Mouse (Mus musculus): Measurements from ENCODE around the gene Ifitm5. TPM values are rescaled to one million over a fixed set of nuclear protein-coding genes. Genes with fewer than 3 reads are reported as not detected.

The Ifitm5 gene
- polyA plus RNA-seq, 1 experiment from 2014 or later, result 3.0 TPM

GRCm38 (mm10) chr7:140959181-140959901, 9.2 kb upstream of the Ifitm5 start:
- H3K4me1 ChIP-seq, result peaks cover 9% of the 10 kb centered on the region; the same call in 1 of the 2 replicates
- no peaks in the 10 kb centered on the region for H3K9me3 ChIP-seq (replicated peaks)
- ATAC-seq (ENCODE audit: low FRiP score), result no peak
- H3K36me3 ChIP-seq, result no peaks in the 10 kb centered on the region
- no peak overlapping the region for H3K9ac ChIP-seq (replicated peaks)
- 2% methylated on average over 9 of the region's 9 CpGs for WGBS
- no peak overlapping the region for H3K4me3 ChIP-seq (replicated peaks)
- H3K27ac ChIP-seq (replicated peaks), result no peak overlapping the region
- no peak overlapping the region for H3K4me2 ChIP-seq
- no peaks in the 10 kb centered on the region for H3K27me3 ChIP-seq (replicated peaks)

- no peaks in the 10 kb centered on the region for H3K27me3 ChIP-seq (replicated peaks)
- H3K4me2 ChIP-seq, result no peak overlapping the region
- H3K27ac ChIP-seq (replicated peaks), result 0 out of 2 replicates have a peak overlapping the region, but pooled peaks have one; percentile 55
- H3K4me1 ChIP-seq, result peaks cover 14% of the 10 kb centered on the region; the same call in 1 of the 2 replicates
- H3K9me3 ChIP-seq (replicated peaks), result no peaks in the 10 kb centered on the region
- WGBS, result 61% methylated on average over 6 of the region's 6 CpGs
- H3K4me3 ChIP-seq (replicated peaks), result no peak overlapping the region
- no peaks in the 10 kb centered on the region for H3K36me3 ChIP-seq
- ATAC-seq (ENCODE audit: low FRiP score), result no peak
- no peak overlapping the region for H3K9ac ChIP-seq (replicated peaks)
Measured at GRCm38 (mm10) chr7:140956556-140956869, 6.4 kb upstream of the Ifitm5 start.

- peak within 1 kb of the TSS; percentile 55 for H3K27ac ChIP-seq (replicated peaks)
Measured at GRCm38 (mm10) chr7:140955758-140956555, 5.9 kb upstream of the Ifitm5 start, which contains the start of the genes Gm45717 and Ifitm2. Gene Gm45717, minus strand, starts transcription at chr7:140955937. Gene Ifitm2, minus strand, starts transcription at chr7:140955987.

GRCm38 (mm10) chr7:140955342-140955741, 5.3 kb upstream of the Ifitm5 start:
- Histone ChIP-seq H3K27me3 (replicated peaks) (no peaks in the 10 kb centered on the region), H3K4me2 (peak overlapping the region; percentile 54), H3K36me3 (no peaks in the 10 kb centered on the region), H3K27ac (replicated peaks) (peak overlapping the region; percentile 35; the same call in 1 of the 2 replicates), H3K9me3 (replicated peaks) (no peaks in the 10 kb centered on the region), H3K4me3 (replicated peaks) (peak overlapping the region; percentile 33), H3K4me1 (peaks cover 24% of the 10 kb centered on the region), H3K9ac (replicated peaks) (peak overlapping the region; percentile 18; the same call in 1 of the 2 replicates)
- 11% methylated on average over 17 of the region's 17 CpGs for WGBS
- peak; percentile 53 for ATAC-seq (ENCODE audit: low FRiP score)

More at GRCm38 (mm10) chr7:140955758-140956555, 5.9 kb upstream of the Ifitm5 start, which contains the start of the genes Gm45717 and Ifitm2:
- WGBS, result 24% methylated on average over 11 of the region's 11 CpGs
- H3K4me1 ChIP-seq, result peaks cover 19% of the 10 kb centered on the region
- peak within 1 kb of the TSS; percentile 18; the same call in 1 of the 2 replicates for H3K9ac ChIP-seq (replicated peaks)
- peak; percentile 53; the same call in 1 of the 2 replicates for ATAC-seq (ENCODE audit: low FRiP score)
- peak within 1 kb of the TSS; percentile 54 for H3K4me2 ChIP-seq
- no peaks in the 10 kb centered on the region for H3K27me3 ChIP-seq (replicated peaks)
- peak within 1 kb of the TSS; percentile 33 for H3K4me3 ChIP-seq (replicated peaks)
- H3K36me3 ChIP-seq, result no peaks in the 10 kb centered on the region
- H3K9me3 ChIP-seq (replicated peaks), result no peaks in the 10 kb centered on the region

- peak overlapping the region; percentile 54 for H3K4me2 ChIP-seq
- H3K9me3 ChIP-seq (replicated peaks), result no peaks in the 10 kb centered on the region
- peaks cover 24% of the 10 kb centered on the region for H3K4me1 ChIP-seq
- ATAC-seq (ENCODE audit: low FRiP score), result no peak
- 15% methylated on average over 9 of the region's 9 CpGs for WGBS
- no peaks in the 10 kb centered on the region for H3K36me3 ChIP-seq
- H3K27me3 ChIP-seq (replicated peaks), result no peaks in the 10 kb centered on the region
- no peak overlapping the region for H3K9ac ChIP-seq (replicated peaks)
- no peak overlapping the region for H3K27ac ChIP-seq (replicated peaks)
- H3K4me3 ChIP-seq (replicated peaks), result peak overlapping the region; percentile 33
Measured at GRCm38 (mm10) chr7:140954733-140955071, 4.6 kb upstream of the Ifitm5 start.

GRCm38 (mm10) chr7:140953800-140954732, 4.0 kb upstream of the Ifitm5 start:
- no peak for ATAC-seq (ENCODE audit: low FRiP score)
- peaks cover 21% of the 10 kb centered on the region for H3K4me1 ChIP-seq
- H3K27ac ChIP-seq (replicated peaks), result no peak overlapping the region
- peak overlapping the region; percentile 54 for H3K4me2 ChIP-seq
- H3K36me3 ChIP-seq, result no peaks in the 10 kb centered on the region
- H3K27me3 ChIP-seq (replicated peaks), result no peaks in the 10 kb centered on the region
- no peak overlapping the region for H3K9ac ChIP-seq (replicated peaks)
- 76% methylated on average over 15 of the region's 15 CpGs for WGBS
- H3K4me3 ChIP-seq (replicated peaks), result peak overlapping the region; percentile 33
- H3K9me3 ChIP-seq (replicated peaks), result no peaks in the 10 kb centered on the region

- Histone ChIP-seq H3K36me3 (no peaks in the 10 kb centered on the region), H3K9me3 (replicated peaks) (no peaks in the 10 kb centered on the region), H3K9ac (replicated peaks) (no peak overlapping the region), H3K4me1 (peaks cover 18% of the 10 kb centered on the region; the same call in 1 of the 2 replicates), H3K4me3 (replicated peaks) (no peak overlapping the region), H3K27me3 (replicated peaks) (no peaks in the 10 kb centered on the region), H3K27ac (replicated peaks) (no peak overlapping the region), H3K4me2 (no peak overlapping the region)
- ATAC-seq (ENCODE audit: low FRiP score), result no peak
- 87% methylated on average over 11 of the region's 11 CpGs for WGBS
Measured at GRCm38 (mm10) chr7:140953133-140953532, 3.0 kb upstream of the Ifitm5 start.

GRCm38 (mm10) chr7:140952441-140952840, 2.4 kb upstream of the Ifitm5 start:
- no peak for ATAC-seq (ENCODE audit: low FRiP score)
- Histone ChIP-seq H3K4me3 (replicated peaks) (no peak overlapping the region), H3K27me3 (replicated peaks) (no peaks in the 10 kb centered on the region), H3K4me2 (no peak overlapping the region), H3K4me1 (peaks cover 18% of the 10 kb centered on the region; the same call in 1 of the 2 replicates), H3K27ac (replicated peaks) (no peak overlapping the region), H3K9ac (replicated peaks) (no peak overlapping the region), H3K9me3 (replicated peaks) (no peaks in the 10 kb centered on the region), H3K36me3 (no peaks in the 10 kb centered on the region)
- 83% methylated on average over 7 of the region's 7 CpGs for WGBS

GRCm38 (mm10) chr7:140951765-140952164, 1.7 kb upstream of the Ifitm5 start:
- H3K4me1 ChIP-seq, result peaks cover 18% of the 10 kb centered on the region; the same call in 1 of the 2 replicates
- H3K9ac ChIP-seq (replicated peaks), result no peak overlapping the region
- H3K36me3 ChIP-seq, result no peaks in the 10 kb centered on the region
- H3K4me3 ChIP-seq (replicated peaks), result no peak overlapping the region
- H3K27ac ChIP-seq (replicated peaks), result no peak overlapping the region
- ATAC-seq (ENCODE audit: low FRiP score), result no peak
- 78% methylated on average over 6 of the region's 6 CpGs for WGBS
- no peak overlapping the region for H3K4me2 ChIP-seq
- H3K9me3 ChIP-seq (replicated peaks), result no peaks in the 10 kb centered on the region
- H3K27me3 ChIP-seq (replicated peaks), result no peaks in the 10 kb centered on the region

- no peak overlapping the region for H3K4me3 ChIP-seq (replicated peaks)
Measured at GRCm38 (mm10) chr7:140951051-140951450, 960 bp upstream of the Ifitm5 start.

GRCm38 (mm10) chr7:140949255-140949654, 836 bp downstream of the Ifitm5 start:
- H3K4me1 ChIP-seq, result peaks cover 14% of the 10 kb centered on the region; the same call in 1 of the 2 replicates
- H3K9me3 ChIP-seq (replicated peaks), result no peaks in the 10 kb centered on the region
- no peak for ATAC-seq (ENCODE audit: low FRiP score)
- H3K27ac ChIP-seq (replicated peaks), result no peak overlapping the region
- H3K4me2 ChIP-seq, result no peak overlapping the region
- no peak overlapping the region for H3K9ac ChIP-seq (replicated peaks)
- WGBS, result 92% methylated on average over 6 of the region's 6 CpGs
- H3K4me3 ChIP-seq (replicated peaks), result no peak overlapping the region
- no peaks in the 10 kb centered on the region for H3K27me3 ChIP-seq (replicated peaks)
- H3K36me3 ChIP-seq, result no peaks in the 10 kb centered on the region

More at GRCm38 (mm10) chr7:140951051-140951450, 960 bp upstream of the Ifitm5 start:
- H3K36me3 ChIP-seq, result no peaks in the 10 kb centered on the region
- H3K27me3 ChIP-seq (replicated peaks), result no peaks in the 10 kb centered on the region
- WGBS, result 43% methylated on average over 8 of the region's 8 CpGs
- no peak overlapping the region for H3K9ac ChIP-seq (replicated peaks)
- H3K27ac ChIP-seq (replicated peaks), result no peak overlapping the region; the same call in 1 of the 2 replicates
- ATAC-seq (ENCODE audit: low FRiP score), result no peak
- H3K4me2 ChIP-seq, result no peak overlapping the region
- H3K9me3 ChIP-seq (replicated peaks), result no peaks in the 10 kb centered on the region
- H3K4me1 ChIP-seq, result peaks cover 18% of the 10 kb centered on the region; the same call in 1 of the 2 replicates
